ENCODE assay signal across 9 mouse cellular contexts in the genomic region with DNA sequence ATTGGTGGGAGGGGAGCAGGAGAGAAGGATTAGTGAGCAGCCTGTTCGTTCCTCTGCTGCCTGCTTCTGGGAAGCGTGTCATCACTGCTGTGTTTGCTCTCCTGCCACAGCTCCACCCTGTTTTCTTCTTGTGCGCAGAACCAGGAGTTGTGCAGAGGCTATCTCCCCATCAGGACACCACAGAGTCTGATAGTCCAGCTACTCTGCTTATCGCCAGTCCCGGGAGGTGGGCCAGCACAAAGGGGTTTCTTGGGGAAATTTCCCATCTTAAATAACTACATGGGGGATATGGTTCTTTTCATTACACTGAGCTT. TPM values are rescaled to one million over a fixed set of nuclear protein-coding genes. Genes with fewer than 3 reads are reported as not detected.
DNase-seq lines count a peak whose midpoint lies in the region; ATAC-seq and TF ChIP-seq lines count a peak whose summit lies in the region.
"Had no signal": no experiment of that assay in that cellular context is flagged by ENCODE, and none has a peak within 500 bp of the region (broad histone marks: within the 10 kb centered on the region; RNA-seq: fewer than 3 reads in every experiment).

No protein-coding gene starts in this region.

- peak overlapping the region; percentile 59 for H3K4me2 ChIP-seq in liver, embryonic 12.5 days

- TF ChIP-seq CTCF in G1E (IDR thresholded peaks at IDR 0.05; ENCODE audit: low read depth, low read length) = no peak

- H3K4me1 ChIP-seq in heart, embryonic 10.5 days = peaks cover 42% of the 10 kb centered on the region
- H3K4me1 ChIP-seq in G1E (ENCODE audit: insufficient read depth, low read depth, low read length) = peaks cover 88% of the 10 kb centered on the region
- peaks cover 94% of the 10 kb centered on the region for H3K4me1 ChIP-seq in liver, embryonic 12.5 days

- H3K27me3 ChIP-seq in heart, embryonic 10.5 days (ENCODE audit: insufficient read depth, poor library complexity, severe bottlenecking) = no peaks in the 10 kb centered on the region
- no peaks in the 10 kb centered on the region for H3K27me3 ChIP-seq in G1E (ENCODE audit: insufficient read depth, low read length)
- no peaks in the 10 kb centered on the region for H3K27me3 ChIP-seq in liver, embryonic 12.5 days (replicated peaks)

- no peaks in the 10 kb centered on the region for H3K36me3 ChIP-seq in heart, embryonic 10.5 days
- H3K36me3 ChIP-seq in G1E (replicated peaks) = peaks cover 47% of the 10 kb centered on the region
- peaks cover 23% of the 10 kb centered on the region for H3K36me3 ChIP-seq in liver, embryonic 12.5 days

- DNase-seq in heart, embryonic 10.5 days (ENCODE audit: low spot score) = peak; percentile 82
- DNase-seq in heart, postnatal 14 days = no peak
- peak; percentile 36 for DNase-seq in G1E (ENCODE audit: low spot score)
- DNase-seq in ovary, adult 18-20 months (ENCODE audit: low spot score) = no peak
- DNase-seq in cerebellum, adult 9-10 months = no peak
- no peak for DNase-seq in right cerebral cortex, postnatal 14 days

- ATAC-seq in G1E (ENCODE audit: extremely low read depth, insufficient number of reproducible peaks, low FRiP score, poor library complexity, severe bottlenecking) = peak; percentile 77
- ATAC-seq in erythroid progenitor cell, adult 5-6 weeks (replicated peaks; ENCODE audit: low FRiP score, poor library complexity, severe bottlenecking) = peak; percentile 94
- peak; percentile 97 for ATAC-seq in liver, embryonic 12.5 days

- intact Hi-C loops in heart, postnatal 14 days (cut with DNase I) = no loop called here

- H3K4me3 ChIP-seq in heart, embryonic 10.5 days = 0 out of 2 replicates have a peak overlapping the region, but pooled peaks have one; percentile 3
- H3K4me3 ChIP-seq in G1E (ENCODE audit: low read depth, low read length) = peak overlapping the region; percentile 47; the same call in 1 of the 2 replicates
- peak overlapping the region; percentile 5; the same call in 1 of the 2 replicates for H3K4me3 ChIP-seq in liver, embryonic 12.5 days

- WGBS in heart, embryonic 10.5 days = 15% methylated on average over 5 of the region's 5 CpGs
- WGBS in liver, embryonic 12.5 days (ENCODE audit: insufficient replicate concordance) = 5% methylated on average over 5 of the region's 5 CpGs

- H3K9me3 ChIP-seq in heart, embryonic 10.5 days = no peaks in the 10 kb centered on the region
- peaks cover 3% of the 10 kb centered on the region; the same call in 1 of the 2 replicates for H3K9me3 ChIP-seq in G1E (replicated peaks)
- no peaks in the 10 kb centered on the region for H3K9me3 ChIP-seq in liver, embryonic 12.5 days (replicated peaks)

- H3K9ac ChIP-seq in liver, embryonic 12.5 days = peak overlapping the region; percentile 45

- H3K27ac ChIP-seq in heart, embryonic 10.5 days = peak overlapping the region; percentile 67
- H3K27ac ChIP-seq in liver, embryonic 12.5 days = peak overlapping the region; percentile 86
- H3K27ac ChIP-seq: macrophage had no signal

RNA-seq across cellular contexts. Expression of a gene that starts 11.3 kb away (rescaled TPM):
- polyA plus RNA-seq in heart, embryonic 10.5 days (2016; fragmentation: Nextera tagmentation; extraction: Ambion mirVana) = 30.9 and 33.1 TPM in 2 replicates
- 10 to 100 TPM; 62.2 to 66.8 TPM for total RNA-seq in heart, postnatal 14 days (2021)
- total RNA-seq in G1E (2014; fragmentation: Nextera tagmentation) (242 and 246 TPM in 2 replicates), G1E (2017) (174 and 191 TPM in 2 replicates)
- polyA plus RNA-seq in G1E (2012) = 70.4 and 76.3 TPM in 2 replicates
- total RNA-seq in erythroid progenitor cell, adult 5-6 weeks (2015; ENCODE audit: low replicate concordance) = 42.2 and 63.7 TPM in 2 replicates
- total RNA-seq in erythroid progenitor cell, adult 5-6 weeks (2017; ENCODE audit: low replicate concordance) = 53.3 and 72.6 TPM in 2 replicates
- 46.0 and 47.7 TPM in 2 replicates for polyA plus RNA-seq in liver, embryonic 12.5 days (2016; fragmentation: Nextera tagmentation; extraction: Ambion mirVana)

Comparison
In these comparisons a context has a peak if more than half of its experiments do, and no peak if none do; other contexts are left out.
1. DNase-seq: peak in heart, embryonic 10.5 days (single experiment) and G1E (single experiment); none in heart, postnatal 14 days (0 of 2), ovary, adult 18-20 months (single experiment), cerebellum, adult 9-10 months (single experiment) and right cerebral cortex, postnatal 14 days (single experiment).
2. Peak in every context shown above with its lines, with median percentiles within 50 percentile points of each other: H3K4me3 ChIP-seq and ATAC-seq.